Mouse (Mus musculus) brain, embryonic 14.5 days (tissue): ENCODE measurements around the gene Tspan14.

Source experiments
- CTCF ChIP-seq: fragments of 200-500 bp; IDR thresholded peaks from 2 replicates; pipeline ENCODE4 v1.5.1; 2012; ENCODE audit warnings: inconsistent platforms, mild to moderate bottlenecking, moderate library complexity, borderline replicate concordance; ENCODE audit not compliant: insufficient read depth, insufficient read length; ENCODE audit errors: extremely low read depth
- POLR2A ChIP-seq: fragments of 200-500 bp; IDR thresholded peaks from 2 replicates; pipeline ENCODE4 v1.6.1; 2012; ENCODE audit warnings: mild to moderate bottlenecking, inconsistent platforms, borderline replicate concordance; ENCODE audit not compliant: poor library complexity, insufficient read depth, insufficient read length, severe bottlenecking; ENCODE audit errors: extremely low read depth

DNA sequence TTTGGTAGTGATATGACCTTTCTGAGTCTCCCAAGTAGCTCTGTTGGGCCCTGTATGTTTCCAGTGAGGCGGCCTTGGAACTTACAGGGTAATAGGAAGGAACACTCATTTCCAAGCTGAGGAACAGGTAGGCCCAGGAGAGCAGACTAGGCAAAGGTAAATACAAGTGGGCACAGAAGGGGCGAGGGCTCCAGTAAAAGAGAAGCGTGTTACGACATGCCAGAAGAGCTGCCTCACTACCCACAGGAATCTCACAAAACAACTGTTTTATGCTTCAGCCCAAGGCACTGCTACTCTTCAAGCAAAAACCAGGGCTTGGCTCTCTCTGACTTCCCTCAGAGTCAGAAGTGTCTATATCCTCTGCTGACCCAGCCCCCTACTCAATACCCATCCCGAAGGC lies 18.1 kb downstream of the Tspan14 start:
- TF ChIP-seq CTCF (no peak), POLR2A (no peak)
